Mouse (Mus musculus): Measurements from ENCODE around the gene Ppm1l. TPM values are rescaled to one million over a fixed set of nuclear protein-coding genes. Genes with fewer than 3 reads are reported as not detected.
A peak's percentile ranks its signal among the peaks of the same experiment; 100 is the strongest.

The Ppm1l gene
- total RNA-seq, 2 experiments from 2014 or later: 0.58 to 0.77 TPM

- ATAC-seq (ENCODE audit: poor library complexity, severe bottlenecking): no peak
Measured at GRCm38 (mm10) chr3:69485347-69485746, 168.7 kb downstream of the Ppm1l start.

- ATAC-seq (ENCODE audit: poor library complexity, severe bottlenecking): no peak
Measured at GRCm38 (mm10) chr3:69485756-69486155, 169.1 kb downstream of the Ppm1l start.

GRCm38 (mm10) chr3:69487471-69487870 lies 170.8 kb downstream of the Ppm1l start:
- no peak for ATAC-seq (ENCODE audit: poor library complexity, severe bottlenecking)

GRCm38 (mm10) chr3:69489669-69490068 lies 173.0 kb downstream of the Ppm1l start:
- no peak for ATAC-seq (ENCODE audit: poor library complexity, severe bottlenecking)

GRCm38 (mm10) chr3:69490981-69491681 lies 174.5 kb downstream of the Ppm1l start:
- no peak for ATAC-seq (ENCODE audit: poor library complexity, severe bottlenecking)

GRCm38 (mm10) chr3:69494233-69495010 lies 177.8 kb downstream of the Ppm1l start:
- ATAC-seq (ENCODE audit: poor library complexity, severe bottlenecking): no peak

- no peak for ATAC-seq (ENCODE audit: poor library complexity, severe bottlenecking)
Measured at GRCm38 (mm10) chr3:69497178-69497577, 180.5 kb downstream of the Ppm1l start.

GRCm38 (mm10) chr3:69502009-69502408 lies 185.3 kb downstream of the Ppm1l start:
- ATAC-seq (ENCODE audit: poor library complexity, severe bottlenecking): no peak

GRCm38 (mm10) chr3:69502527-69502926 lies 185.9 kb downstream of the Ppm1l start:
- ATAC-seq (ENCODE audit: poor library complexity, severe bottlenecking): no peak

- ATAC-seq (ENCODE audit: poor library complexity, severe bottlenecking): peak; percentile 68
Measured at GRCm38 (mm10) chr3:69505090-69505489, 188.4 kb downstream of the Ppm1l start.

- ATAC-seq (ENCODE audit: poor library complexity, severe bottlenecking): no peak
Measured at GRCm38 (mm10) chr3:69506352-69506751, 189.7 kb downstream of the Ppm1l start.

- no peak for ATAC-seq (ENCODE audit: poor library complexity, severe bottlenecking)
Measured at GRCm38 (mm10) chr3:69509411-69509952, 192.8 kb downstream of the Ppm1l start.

- ATAC-seq (ENCODE audit: poor library complexity, severe bottlenecking): no peak
Measured at GRCm38 (mm10) chr3:69511881-69512280, 195.2 kb downstream of the Ppm1l start.

GRCm38 (mm10) chr3:69512402-69512801 lies 195.7 kb downstream of the Ppm1l start:
- no peak for ATAC-seq (ENCODE audit: poor library complexity, severe bottlenecking)

- no peak for ATAC-seq (ENCODE audit: poor library complexity, severe bottlenecking)
Measured at GRCm38 (mm10) chr3:69515730-69516350, 199.2 kb downstream of the Ppm1l start.

GRCm38 (mm10) chr3:69519188-69519587 lies 202.5 kb downstream of the Ppm1l start:
- ATAC-seq (ENCODE audit: poor library complexity, severe bottlenecking): no peak

GRCm38 (mm10) chr3:69519789-69520558 lies 203.3 kb downstream of the Ppm1l start:
- ATAC-seq (ENCODE audit: poor library complexity, severe bottlenecking): no peak

- no peak for ATAC-seq (ENCODE audit: poor library complexity, severe bottlenecking)
Measured at GRCm38 (mm10) chr3:69522270-69522669, 205.6 kb downstream of the Ppm1l start.

GRCm38 (mm10) chr3:69524356-69525071 lies 207.9 kb downstream of the Ppm1l start:
- peak; percentile 43; the same call in 1 of the 2 replicates for ATAC-seq (ENCODE audit: poor library complexity, severe bottlenecking)

GRCm38 (mm10) chr3:69525072-69525529 lies 208.4 kb downstream of the Ppm1l start:
- no peak for ATAC-seq (ENCODE audit: poor library complexity, severe bottlenecking)

All from megakaryocyte, adult 5-6 weeks (primary cell).